Mouse (Mus musculus) lung, embryonic 16.5 days (tissue): ENCODE data around the gene Snapc4. TPM values are rescaled to one million over a fixed set of nuclear protein-coding genes. Genes with fewer than 3 reads are reported as not detected.

Experiments
- ATAC-seq: fragments of 200-750 bp; cut with Nextera tagmentation; 2 replicates; pipeline ENCODE4 v1.8.0; 2017; ENCODE audit warnings: low read depth, mild to moderate bottlenecking, moderate library complexity
- H3K27ac ChIP-seq: fragments of 300-500 bp; sonication (generic); 2 replicates; pipeline ENCODE4 v1.5.1; 2014; ENCODE audit warnings: mild to moderate bottlenecking, control low read depth, low read length
- H3K27me3 ChIP-seq: fragments of 300-500 bp; sonication (generic); 2 replicates; pipeline ENCODE4 v1.6.1; 2014; ENCODE audit warnings: low read depth, low read length, mixed read lengths; ENCODE audit not compliant: control insufficient read depth, insufficient read depth
- H3K36me3 ChIP-seq: fragments of 300-500 bp; sonication (generic); 2 replicates; pipeline ENCODE4 v1.6.1; 2014; ENCODE audit warnings: low read length; ENCODE audit not compliant: control insufficient read depth, insufficient read depth
- H3K4me1 ChIP-seq: fragments of 300-500 bp; sonication (generic); replicated peaks from 2 replicates; pipeline ENCODE4 v1.6.1; 2014; ENCODE audit warnings: low read length, mixed read lengths; ENCODE audit not compliant: control insufficient read depth, insufficient read depth
- H3K4me2 ChIP-seq: fragments of 300-500 bp; sonication (generic); 2 replicates; pipeline ENCODE4 v1.6.1; 2014; ENCODE audit warnings: low read depth, low read length, control low read depth
- H3K4me3 ChIP-seq: fragments of 300-500 bp; sonication (generic); 2 replicates; pipeline ENCODE4 v1.5.1; 2014; ENCODE audit warnings: mild to moderate bottlenecking, low read length, control low read depth
- H3K9ac ChIP-seq: fragments of 300-500 bp; sonication (generic); 2 replicates; pipeline ENCODE4 v1.6.1; 2014; ENCODE audit warnings: low read length, control low read depth
- H3K9me3 ChIP-seq: fragments of 300-500 bp; sonication (generic); 2 replicates; pipeline ENCODE4 v1.6.1; 2016; ENCODE audit warnings: low read length; ENCODE audit not compliant: control insufficient read depth
- WGBS: fragments of 180-500 bp; shearing (Covaris S2); extraction: QIAGEN DNeasy Blood & Tissue Kit; methylation state at CpG from one replicate; pipeline ENCODE4 v1.1.7; 2014; 5-methylcytosine and 5-hydroxymethylcytosine counted together
- polyA plus RNA-seq: library from polyadenylated mRNA; unstranded; fragments of >200 nt; fragmentation: Nextera tagmentation; extraction: Ambion mirVana; gene quantifications from 2 replicates; pipeline ENCODE4 v1.2.1, GENCODE M21; 2015

Snapc4 gene
- polyA plus RNA-seq, 1 experiment from 2014 or later: 25.6 TPM

GRCm38 (mm10) chr2:26314281-26315071 lies 66.0 kb downstream of the Snapc4 start:
- Histone ChIP-seq H3K27ac (peak overlapping the region; percentile 98), H3K4me3 (peak overlapping the region; percentile 89), H3K36me3 (no peaks in the 10 kb centered on the region), H3K9me3 (no peaks in the 10 kb centered on the region), H3K27me3 (no peaks in the 10 kb centered on the region), H3K9ac (peak overlapping the region; percentile 93), H3K4me1 (peaks cover 50% of the 10 kb centered on the region), H3K4me2 (peak overlapping the region; percentile 75)
- 32% methylated on average over 13 of the region's 13 CpGs for WGBS
- ATAC-seq: peak; percentile 83

GRCm38 (mm10) chr2:26313394-26313793 lies 67.1 kb downstream of the Snapc4 start:
- H3K4me2 ChIP-seq: no peak overlapping the region
- H3K4me1 ChIP-seq: peaks cover 49% of the 10 kb centered on the region
- ATAC-seq: no peak
- H3K27ac ChIP-seq: peak overlapping the region; percentile 98
- no peaks in the 10 kb centered on the region for H3K36me3 ChIP-seq
- H3K4me3 ChIP-seq: no peak overlapping the region
- H3K27me3 ChIP-seq: no peaks in the 10 kb centered on the region
- no peak overlapping the region for H3K9ac ChIP-seq
- 88% methylated on average over 1 of the region's 1 CpGs for WGBS
- H3K9me3 ChIP-seq: no peaks in the 10 kb centered on the region

GRCm38 (mm10) chr2:26312812-26313211 lies 67.6 kb downstream of the Snapc4 start:
- no peak overlapping the region for H3K4me2 ChIP-seq
- H3K9ac ChIP-seq: no peak overlapping the region
- no peak overlapping the region for H3K4me3 ChIP-seq
- peaks cover 43% of the 10 kb centered on the region for H3K4me1 ChIP-seq
- no peak for ATAC-seq
- no peak overlapping the region for H3K27ac ChIP-seq
- no peaks in the 10 kb centered on the region for H3K9me3 ChIP-seq
- WGBS: 61% methylated on average over 2 of the region's 2 CpGs
- H3K36me3 ChIP-seq: no peaks in the 10 kb centered on the region
- H3K27me3 ChIP-seq: no peaks in the 10 kb centered on the region

Other genes starting within 250 kb of the Snapc4 start
- not detected in 2 replicates for gene Lhx3, start 172.4 kb downstream of the Snapc4 start, polyA plus RNA-seq
- 21.0 and 21.2 TPM in 2 replicates for gene Qsox2, start 143.1 kb downstream of the Snapc4 start, polyA plus RNA-seq
- 0.60 TPM in 2 replicates for gene Ccdc187, start 86.1 kb downstream of the Snapc4 start, polyA plus RNA-seq
- 47.2 and 51.6 TPM in 2 replicates for gene Gpsm1, start 65.1 kb downstream of the Snapc4 start, polyA plus RNA-seq
- gene Dnlz, start 28.5 kb downstream of the Snapc4 start, polyA plus RNA-seq: 22.8 and 24.7 TPM in 2 replicates
- gene Card9, start 19.7 kb downstream of the Snapc4 start, polyA plus RNA-seq: 4.2 and 4.4 TPM in 2 replicates
- 112 and 117 TPM in 2 replicates for gene Entr1, start 8.7 kb upstream of the Snapc4 start, polyA plus RNA-seq
- 94.7 and 98.6 TPM in 2 replicates for gene Pmpca, start 8.7 kb upstream of the Snapc4 start, polyA plus RNA-seq
- 18.7 and 22.1 TPM in 2 replicates for gene Inpp5e, start 28.6 kb upstream of the Snapc4 start, polyA plus RNA-seq
- gene Sec16a, start 64.6 kb upstream of the Snapc4 start, polyA plus RNA-seq: 21.8 and 23.2 TPM in 2 replicates
- gene Notch1, start 136.0 kb upstream of the Snapc4 start, polyA plus RNA-seq: 20.5 and 22.0 TPM in 2 replicates
- gene Egfl7, start 199.4 kb upstream of the Snapc4 start, polyA plus RNA-seq: 371 and 375 TPM in 2 replicates
- not detected in 2 replicates for gene Gm20532, start 206.0 kb upstream of the Snapc4 start, polyA plus RNA-seq
- 43.0 and 44.8 TPM in 2 replicates for gene Agpat2, start 223.8 kb upstream of the Snapc4 start, polyA plus RNA-seq
- 16.5 and 17.1 TPM in 2 replicates for gene Fam69b, start 247.8 kb upstream of the Snapc4 start, polyA plus RNA-seq